Mouse (Mus musculus) limb, embryonic 10.5 days (tissue): Measurements from ENCODE around the gene Tapbp. TPM values are rescaled to one million over a fixed set of nuclear protein-coding genes. Genes with fewer than 3 reads are reported as not detected.
"Not testable (repeated sequence)": the region's sequence is repeated elsewhere in the genome, so short reads cannot be mapped to it uniquely, and the experiment has no call there.

Experiments
- DNase-seq: peaks from one replicate; pipeline ENCODE4 v3.0.0-alpha.2; 2017; ENCODE audit warnings: low spot score
- H3K27ac ChIP-seq: fragments of 300-500 bp; sonication (generic); 2 replicates; pipeline ENCODE4 v1.5.1; 2016; ENCODE audit warnings: mild to moderate bottlenecking
- H3K27me3 ChIP-seq: fragments of 300-500 bp; sonication (generic); 2 replicates; pipeline ENCODE4 v1.6.1; 2016; ENCODE audit warnings: low read depth, mild to moderate bottlenecking; ENCODE audit not compliant: poor library complexity, severe bottlenecking
- H3K36me3 ChIP-seq: fragments of 300-500 bp; sonication (generic); 2 replicates; pipeline ENCODE4 v1.6.1; 2016; ENCODE audit warnings: mild to moderate bottlenecking, moderate library complexity
- H3K4me1 ChIP-seq: fragments of 300-500 bp; sonication (generic); 2 replicates; pipeline ENCODE4 v1.6.1; 2016
- H3K4me3 ChIP-seq: fragments of 300-500 bp; sonication (generic); 2 replicates; pipeline ENCODE4 v1.5.1; 2016; ENCODE audit warnings: mild to moderate bottlenecking, moderate library complexity
- H3K9me3 ChIP-seq: fragments of 300-500 bp; sonication (generic); replicated peaks from 2 replicates; pipeline ENCODE4 v1.6.1; 2016; ENCODE audit warnings: mild to moderate bottlenecking
- WGBS: fragments of 180-500 bp; shearing (Covaris S2); methylation state at CpG from one replicate; pipeline ENCODE4 v1.1.7; 2016; 5-methylcytosine and 5-hydroxymethylcytosine counted together
- polyA plus RNA-seq: library from polyadenylated mRNA; unstranded; fragments of >200 nt; fragmentation: Nextera tagmentation; extraction: Ambion mirVana; gene quantifications from 2 replicates; pipeline ENCODE4 v1.2.1, GENCODE M21; 2016

The Tapbp gene
- polyA plus RNA-seq, 1 experiment from 2014 or later: 16.0 TPM

DNA sequence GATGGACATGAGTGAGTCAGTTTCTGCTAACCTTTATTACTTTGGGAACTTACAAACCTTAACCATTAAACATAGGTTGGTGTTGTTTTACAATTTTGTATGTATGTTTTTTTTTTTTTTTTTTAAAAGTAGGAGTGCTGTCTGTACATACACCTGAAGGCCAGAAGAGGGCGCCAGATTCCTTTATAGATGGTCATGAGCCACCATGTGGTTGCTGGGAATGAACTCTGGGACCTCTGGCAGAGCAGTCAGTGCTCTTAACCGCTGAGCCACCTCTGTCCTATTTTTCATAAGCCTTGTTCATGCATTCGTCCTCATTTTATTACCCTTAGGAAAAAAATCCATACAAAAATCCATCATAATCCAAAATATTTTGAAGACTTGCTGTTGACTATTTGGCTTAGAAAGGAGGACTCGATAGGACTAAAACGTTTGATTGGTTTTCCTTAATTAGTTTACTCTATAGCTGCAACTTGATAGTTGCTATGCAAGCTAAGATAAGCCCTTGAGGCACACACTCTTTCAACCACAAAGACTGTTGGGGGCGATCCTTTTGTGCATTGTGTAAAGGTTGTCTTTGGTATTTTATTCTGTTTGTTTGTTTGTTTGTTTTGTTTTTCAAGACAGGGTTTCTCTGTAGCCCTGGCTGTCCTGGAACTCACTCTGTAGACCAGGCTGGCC, 18.4 kb upstream of the Tapbp start:
- Histone ChIP-seq H3K36me3 (no peaks in the 10 kb centered on the region), H3K27me3 (no peaks in the 10 kb centered on the region), H3K4me3 (no peak overlapping the region), H3K9me3 (no peaks in the 10 kb centered on the region), H3K4me1 (no peaks in the 10 kb centered on the region), H3K27ac (no peak overlapping the region)
- 45% methylated on average over 6 of the region's 6 CpGs for WGBS
- DNase-seq: peak; percentile 71

DNA sequence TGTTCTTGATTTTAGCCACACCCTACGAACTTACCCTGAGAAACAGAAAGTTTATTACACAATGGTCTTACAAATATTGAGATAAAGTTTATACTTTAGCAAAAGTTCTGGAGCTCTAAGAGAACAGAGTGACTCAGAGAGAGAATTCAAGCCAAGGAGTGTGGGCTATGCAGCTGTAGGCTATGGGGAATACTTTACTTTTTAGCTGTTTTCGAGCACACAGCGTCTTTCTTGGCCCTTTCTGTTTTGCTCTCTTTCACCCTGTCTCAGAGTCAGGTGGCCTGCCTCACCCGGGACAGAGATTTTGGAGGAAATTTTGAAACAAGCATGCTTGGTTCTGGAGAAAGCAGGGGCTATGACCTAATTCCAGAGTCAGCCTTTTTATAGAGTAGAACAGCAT, 17.5 kb upstream of the Tapbp start:
- H3K4me3 ChIP-seq, H3K4me1 ChIP-seq, DNase-seq, H3K27ac ChIP-seq, H3K27me3 ChIP-seq, H3K36me3 ChIP-seq, H3K9me3 ChIP-seq: not testable (repeated sequence)
- 90% methylated on average over 4 of the region's 4 CpGs for WGBS

DNA sequence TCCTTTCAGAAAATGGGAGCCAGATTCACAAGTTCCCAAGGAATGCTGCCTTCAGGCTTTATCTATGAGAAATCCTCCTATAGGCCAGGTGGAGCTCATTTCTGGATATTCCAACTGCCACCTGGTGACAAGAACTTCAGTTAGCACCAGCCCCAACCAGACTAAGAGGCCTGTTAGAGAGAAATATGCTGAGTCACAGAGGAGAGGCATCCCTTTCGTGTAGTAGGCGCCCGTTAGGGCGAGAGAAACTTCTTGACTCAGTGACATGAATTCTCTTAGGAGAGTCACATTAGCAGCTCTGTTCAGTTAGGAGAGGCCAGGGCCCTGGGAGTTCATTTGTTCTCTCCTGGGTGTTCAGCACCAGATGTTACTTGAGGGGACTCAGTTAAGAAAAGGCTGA, 16.1 kb upstream of the Tapbp start:
- WGBS: 79% methylated on average over 4 of the region's 4 CpGs
- H3K9me3 ChIP-seq: no peaks in the 10 kb centered on the region
- H3K4me1 ChIP-seq: no peaks in the 10 kb centered on the region
- H3K4me3 ChIP-seq: no peak overlapping the region
- DNase-seq: no peak
- no peaks in the 10 kb centered on the region for H3K27me3 ChIP-seq
- H3K36me3 ChIP-seq: no peaks in the 10 kb centered on the region
- H3K27ac ChIP-seq: no peak overlapping the region

DNA sequence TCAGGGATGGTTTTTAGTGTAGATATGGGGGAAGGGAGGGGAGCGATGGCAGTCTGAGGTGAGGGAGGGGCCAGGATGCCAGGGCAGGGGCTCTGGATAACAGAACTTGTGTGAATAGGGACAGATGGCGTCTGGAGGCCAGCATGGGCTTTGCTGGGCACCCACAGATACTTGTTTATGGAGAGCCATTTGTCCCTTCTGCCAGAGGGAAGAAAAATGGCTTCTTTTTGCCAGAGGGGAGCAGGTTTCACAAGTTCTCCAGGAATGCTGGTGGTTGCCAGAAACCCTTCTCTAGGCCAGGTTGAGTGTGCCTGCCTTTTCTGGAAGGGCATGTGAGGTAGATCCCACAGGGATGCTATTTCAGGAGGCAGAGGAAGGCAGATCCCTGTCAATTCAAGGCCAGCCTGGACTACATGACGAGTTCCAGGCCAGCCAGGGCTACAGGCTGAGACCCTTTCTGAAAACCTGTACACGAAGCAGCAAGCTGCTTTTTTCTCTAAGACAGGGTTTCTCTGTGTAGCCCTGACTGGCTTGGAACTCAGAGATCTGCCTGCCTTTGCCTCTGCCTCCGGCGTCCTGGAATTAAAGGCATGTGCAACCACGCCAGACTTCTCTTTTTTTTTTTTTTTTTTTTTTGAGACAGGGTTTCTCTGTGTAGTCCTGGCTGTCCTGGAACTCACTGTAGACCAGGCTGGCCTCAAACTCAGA, 15.3 kb upstream of the Tapbp start:
- no peak overlapping the region for H3K27ac ChIP-seq
- H3K4me1 ChIP-seq: 0 out of 2 replicates have a peak, but pooled peaks cover 4% of the 10 kb centered on the region
- no peak overlapping the region for H3K4me3 ChIP-seq
- 68% methylated on average over 7 of the region's 7 CpGs for WGBS
- no peaks in the 10 kb centered on the region for H3K36me3 ChIP-seq
- H3K9me3 ChIP-seq: no peaks in the 10 kb centered on the region
- no peak for DNase-seq
- no peaks in the 10 kb centered on the region for H3K27me3 ChIP-seq

DNA sequence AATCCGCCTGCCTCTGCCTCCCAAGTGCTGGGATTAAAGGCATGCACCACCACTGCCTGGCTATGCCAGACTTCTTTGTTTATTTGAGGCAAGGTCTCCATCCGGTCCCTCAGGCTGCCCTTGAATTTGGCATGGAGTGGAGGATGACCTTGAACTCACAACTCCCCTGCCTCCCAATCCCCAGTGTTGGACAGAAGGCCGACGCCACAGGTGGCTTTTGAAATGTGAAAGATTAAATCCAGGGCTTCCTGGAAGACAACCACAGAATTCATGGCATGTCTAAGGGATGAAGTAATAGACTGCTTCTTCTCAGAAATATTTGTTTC, 14.7 kb upstream of the Tapbp start:
- H3K9me3 ChIP-seq: no peaks in the 10 kb centered on the region
- DNase-seq: no peak
- H3K4me1 ChIP-seq: 0 out of 2 replicates have a peak, but pooled peaks cover 4% of the 10 kb centered on the region
- H3K36me3 ChIP-seq: no peaks in the 10 kb centered on the region
- no peak overlapping the region for H3K27ac ChIP-seq
- 90% methylated on average over 4 of the region's 4 CpGs for WGBS
- no peaks in the 10 kb centered on the region for H3K27me3 ChIP-seq
- no peak overlapping the region for H3K4me3 ChIP-seq

DNA sequence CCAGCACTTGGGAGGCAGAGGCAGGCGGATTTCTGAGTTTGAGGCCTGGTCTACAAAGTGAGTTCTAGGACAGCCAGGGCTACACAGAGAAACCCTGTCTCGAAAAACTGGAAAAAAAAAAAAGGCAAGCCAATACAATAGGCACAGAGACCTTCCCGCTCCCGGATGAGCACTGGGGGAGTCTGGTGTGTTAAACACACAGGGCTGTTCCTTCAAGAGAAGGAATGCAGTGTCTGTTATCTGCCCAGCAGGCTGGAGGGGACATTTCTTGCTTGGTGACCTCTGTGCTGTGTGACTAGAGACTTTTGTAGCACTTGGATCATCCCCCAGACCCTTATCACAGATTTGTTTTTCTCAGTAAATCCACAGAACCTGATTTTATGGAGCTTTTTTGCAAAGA, 14.0 kb upstream of the Tapbp start:
- Histone ChIP-seq H3K9me3 (no peaks in the 10 kb centered on the region), H3K4me3 (no peak overlapping the region), H3K27ac (no peak overlapping the region), H3K36me3 (no peaks in the 10 kb centered on the region), H3K27me3 (no peaks in the 10 kb centered on the region), H3K4me1 (0 out of 2 replicates have a peak, but pooled peaks cover 4% of the 10 kb centered on the region)
- DNase-seq: no peak
- WGBS: 74% methylated on average over 4 of the region's 4 CpGs

DNA sequence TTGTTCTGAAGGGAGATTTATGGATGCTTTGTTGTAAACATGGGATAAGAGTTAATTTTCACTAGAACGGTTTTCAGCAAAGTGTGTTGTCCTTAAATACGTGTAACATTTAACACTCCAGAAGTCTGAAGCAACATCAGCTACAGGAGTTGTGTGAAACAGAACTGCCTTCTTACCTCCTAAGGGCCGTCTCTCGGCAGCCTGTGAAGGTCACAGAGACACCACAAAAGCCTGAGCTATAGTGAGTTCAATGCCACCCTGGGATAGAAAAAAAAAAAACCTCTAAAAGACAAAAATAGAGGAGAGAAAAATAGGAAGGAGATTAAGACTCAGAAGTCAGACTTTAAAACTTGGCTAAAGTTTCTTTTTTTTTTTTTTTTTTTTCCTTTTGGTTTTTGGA, 13.6 kb upstream of the Tapbp start:
- H3K4me3 ChIP-seq: no peak overlapping the region
- H3K27me3 ChIP-seq: no peaks in the 10 kb centered on the region
- H3K27ac ChIP-seq: no peak overlapping the region
- H3K36me3 ChIP-seq: no peaks in the 10 kb centered on the region
- H3K9me3 ChIP-seq: no peaks in the 10 kb centered on the region
- DNase-seq: no peak
- 0 out of 2 replicates have a peak, but pooled peaks cover 4% of the 10 kb centered on the region for H3K4me1 ChIP-seq
- 41% methylated on average over 4 of the region's 4 CpGs for WGBS

DNA sequence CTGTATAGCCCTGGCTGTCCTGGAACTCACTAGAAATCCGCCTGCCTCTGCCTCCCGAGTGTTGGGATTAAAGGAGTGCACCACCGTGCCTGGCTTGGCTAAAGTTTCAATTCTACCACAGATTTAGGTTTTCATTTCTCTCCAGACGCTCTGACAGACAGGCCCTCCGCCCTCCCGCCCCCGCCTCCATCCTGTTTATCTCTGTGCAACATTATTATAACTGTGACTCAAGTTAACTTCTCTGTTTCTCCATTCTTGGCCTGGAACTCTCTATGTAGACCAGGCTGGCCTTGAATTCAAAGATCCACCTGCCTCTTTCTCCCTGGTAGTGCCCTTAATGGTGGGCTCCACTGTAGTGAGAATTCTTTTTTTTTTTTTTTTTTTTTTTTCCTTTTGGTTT, 13.2 kb upstream of the Tapbp start:
- 86% methylated on average over 7 of the region's 7 CpGs for WGBS
- H3K27ac ChIP-seq: no peak overlapping the region
- no peak overlapping the region for H3K4me3 ChIP-seq
- 0 out of 2 replicates have a peak, but pooled peaks cover 4% of the 10 kb centered on the region for H3K4me1 ChIP-seq
- DNase-seq: no peak
- H3K27me3 ChIP-seq: no peaks in the 10 kb centered on the region
- no peaks in the 10 kb centered on the region for H3K36me3 ChIP-seq
- no peaks in the 10 kb centered on the region for H3K9me3 ChIP-seq

DNA sequence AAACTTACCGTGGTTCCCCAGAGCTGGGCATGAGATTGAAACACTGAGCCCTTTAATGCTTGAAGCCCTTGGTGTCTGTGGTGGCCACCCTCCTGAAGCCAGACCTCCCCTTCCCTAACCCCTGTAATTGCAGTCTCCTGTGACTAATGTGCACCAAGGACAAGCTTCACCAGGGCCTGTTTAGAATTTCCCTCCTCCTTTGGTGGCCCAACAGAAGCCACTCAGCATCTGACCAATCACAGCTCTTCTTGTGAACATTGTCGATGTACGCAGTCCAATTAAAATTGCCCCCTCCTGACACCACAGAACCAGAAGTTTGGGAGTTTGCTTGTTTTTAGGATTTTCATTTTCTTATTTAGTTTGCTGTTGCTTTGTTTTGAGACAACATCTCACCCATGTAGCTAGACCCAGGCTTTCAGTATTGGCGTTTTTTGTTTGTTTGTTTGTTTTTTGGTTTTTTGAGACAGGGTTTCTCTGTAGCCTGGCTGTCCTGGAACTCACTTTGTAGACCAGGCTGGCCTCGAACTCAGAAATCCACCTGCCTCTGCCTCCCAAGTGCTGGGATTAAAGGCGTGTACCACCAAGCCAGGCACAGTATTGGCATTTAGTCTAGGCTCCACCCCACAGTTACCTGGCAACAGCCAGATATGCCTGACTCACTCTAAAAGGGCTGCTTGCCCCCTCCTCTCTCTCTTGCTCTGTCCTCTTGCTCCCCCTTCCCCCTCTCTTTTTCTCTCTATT, 11.6 kb upstream of the Tapbp start:
- H3K27me3 ChIP-seq, H3K9me3 ChIP-seq, H3K4me3 ChIP-seq, H3K27ac ChIP-seq, H3K36me3 ChIP-seq, DNase-seq: not testable (repeated sequence)
- 76% methylated on average over 6 of the region's 6 CpGs for WGBS
- H3K4me1 ChIP-seq: peaks cover 15% of the 10 kb centered on the region

DNA sequence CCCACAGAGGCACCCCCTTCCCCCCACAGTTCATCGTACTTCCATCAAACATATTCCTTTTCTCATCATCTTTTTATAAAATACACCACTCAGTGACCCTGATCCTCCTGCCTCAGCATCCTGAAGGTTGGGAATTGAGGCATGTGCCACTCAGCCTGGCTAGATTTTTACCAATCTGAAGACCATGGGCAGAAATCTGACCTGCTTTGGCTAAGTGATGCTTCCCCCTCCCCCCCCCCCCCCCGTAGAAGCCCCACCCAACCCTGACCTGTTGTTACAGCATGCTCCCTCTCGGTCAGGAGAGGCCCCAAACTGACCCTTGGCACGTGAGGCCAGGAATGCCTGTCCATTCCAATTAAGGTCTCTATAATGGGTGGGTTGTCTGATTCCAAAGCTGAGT, 10.9 kb upstream of the Tapbp start, which contains the start of gene Platr17:
TSS of gene Platr17 (plus strand) at position 301 of the 400 bp plus-strand sequence.
- WGBS: 35% methylated on average over 3 of the region's 4 CpGs
- H3K27ac ChIP-seq, H3K27me3 ChIP-seq, DNase-seq, H3K9me3 ChIP-seq, H3K36me3 ChIP-seq, H3K4me3 ChIP-seq: not testable (repeated sequence)
- H3K4me1 ChIP-seq: peaks cover 15% of the 10 kb centered on the region

DNA sequence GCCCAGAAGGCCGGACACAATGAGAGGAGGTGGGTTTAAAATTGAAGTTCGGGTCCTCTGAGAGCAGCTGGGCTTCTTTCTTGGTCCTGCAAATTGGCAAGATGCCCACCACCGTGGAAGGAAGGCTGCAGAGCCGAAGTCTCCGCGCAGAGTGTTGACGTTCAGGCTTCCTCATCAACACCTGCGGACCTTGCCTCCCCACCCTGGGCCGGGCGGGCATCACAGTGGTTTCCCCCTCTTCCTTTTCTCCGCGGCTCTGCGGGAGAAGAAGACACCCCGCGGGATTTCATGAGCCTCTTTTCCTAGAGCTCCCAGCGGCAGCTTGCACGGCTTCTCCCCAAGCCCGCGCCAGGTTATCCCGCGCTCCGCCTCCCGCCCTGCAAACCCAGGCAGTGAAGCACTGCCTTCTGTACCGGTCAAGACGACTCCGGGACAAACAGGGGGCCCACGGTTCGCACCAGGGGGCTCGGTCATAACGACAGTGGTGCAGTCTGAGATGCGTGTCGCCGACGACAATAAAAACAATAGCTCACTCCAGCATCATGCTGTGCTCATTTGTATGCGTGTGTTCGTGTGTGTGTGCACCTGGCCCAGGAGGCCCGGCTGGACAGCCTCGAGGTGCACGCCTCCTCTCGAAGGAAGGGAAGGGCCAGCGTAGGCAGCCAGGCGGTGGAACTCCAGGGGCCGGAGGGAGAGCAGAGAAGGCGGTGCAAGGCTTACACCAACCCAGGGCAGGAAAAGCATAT, 7.2 kb upstream of the Tapbp start:
- peaks cover 32% of the 10 kb centered on the region for H3K36me3 ChIP-seq
- under 1% methylated on average over 44 of the region's 44 CpGs for WGBS
- no peak for DNase-seq
- H3K27me3 ChIP-seq: no peaks in the 10 kb centered on the region
- peak overlapping the region; percentile 92 for H3K27ac ChIP-seq
- no peaks in the 10 kb centered on the region for H3K9me3 ChIP-seq
- H3K4me1 ChIP-seq: peaks cover 28% of the 10 kb centered on the region
- peak overlapping the region; percentile 87 for H3K4me3 ChIP-seq

DNA sequence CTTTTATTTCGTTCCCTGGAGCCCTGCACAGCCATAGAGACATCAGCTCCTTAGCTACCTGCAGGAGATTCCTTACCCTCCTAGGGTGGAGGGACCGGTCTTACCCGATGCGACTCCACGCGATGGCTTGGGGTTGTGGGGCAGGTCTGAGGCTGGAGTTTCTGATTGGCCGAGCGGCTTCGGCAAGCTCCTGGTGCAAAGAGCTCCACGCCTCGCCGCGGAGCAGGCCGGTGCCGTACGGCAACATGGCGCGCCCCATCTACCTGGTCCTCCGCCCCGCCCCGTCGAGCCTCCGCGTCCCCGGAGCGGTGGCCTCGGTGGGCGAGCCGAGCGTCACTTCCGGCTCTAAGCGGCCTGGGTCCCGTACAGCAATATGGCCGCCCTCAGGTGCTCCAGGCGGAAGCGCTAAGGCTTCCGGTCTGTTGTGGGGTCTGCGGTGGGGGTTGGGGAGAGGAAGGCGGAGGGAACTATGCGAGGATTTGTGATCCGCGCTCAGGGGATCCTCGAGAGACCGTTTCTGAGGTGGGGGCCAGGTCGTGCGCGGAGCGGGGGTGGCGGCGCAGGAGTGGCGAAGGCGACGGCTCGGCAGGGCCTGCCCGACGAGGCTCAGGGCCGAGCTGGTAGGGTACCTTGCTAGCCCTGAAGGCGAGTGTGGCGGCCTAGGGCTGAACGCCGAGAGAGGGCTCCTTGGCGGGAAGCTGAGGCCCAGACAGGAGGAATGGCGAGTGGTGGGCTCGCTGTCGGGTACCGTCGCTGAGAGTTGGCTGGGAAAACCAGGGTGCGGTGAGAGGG, 6.4 kb upstream of the Tapbp start, which contains the start of gene Daxx:
TSS of gene Daxx (plus strand) at position 338 of the 792 bp plus-strand sequence.
- Histone ChIP-seq H3K4me3 (peak within 1 kb of the TSS; percentile 87), H3K9me3 (no peaks in the 10 kb centered on the region), H3K27me3 (no peaks in the 10 kb centered on the region), H3K27ac (peak within 1 kb of the TSS; percentile 92), H3K36me3 (peaks cover 40% of the 10 kb centered on the region), H3K4me1 (peaks cover 28% of the 10 kb centered on the region)
- DNase-seq: peak; percentile 99
- WGBS: under 1% methylated on average over 68 of the region's 68 CpGs
